Mouse (Mus musculus) erythroblast, embryonic 14.5 days (primary cell): Measurements from ENCODE around the gene Eral1.

Experiments used
- GATA1 ChIP-seq: IDR thresholded peaks from 2 replicates; pipeline ENCODE4 v1.6.1; 2012; ENCODE audit warnings: low read length, inconsistent platforms, mixed read lengths
- TAL1 ChIP-seq: IDR thresholded peaks from 3 replicates; pipeline ENCODE4 v1.6.1; 2012; ENCODE audit warnings: low read length, inconsistent platforms, mixed read lengths

DNA sequence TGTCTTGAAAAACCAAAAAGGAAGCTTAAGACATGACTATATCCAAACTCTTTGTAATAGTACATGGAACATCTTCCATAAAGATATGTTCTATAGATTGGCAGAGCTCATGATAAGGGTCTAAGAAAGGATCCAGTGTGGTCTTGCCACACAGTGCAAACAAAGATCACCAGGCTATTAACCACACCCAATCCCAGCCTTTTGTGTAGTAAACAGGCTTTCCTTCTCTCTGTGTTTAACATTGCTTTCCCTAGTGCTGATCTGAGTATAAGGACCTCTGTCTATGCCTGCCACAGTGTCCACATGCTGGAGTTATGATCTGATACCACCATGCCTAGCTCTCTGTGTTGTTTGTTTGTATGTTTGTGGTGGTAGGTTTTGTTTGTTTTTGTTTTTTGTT, 43.6 kb upstream of the Eral1 start:
- TF ChIP-seq GATA1 = no peak
- no peak for TF ChIP-seq TAL1
